Mouse (Mus musculus): ENCODE results near the gene Rgs7.

Gene Rgs7

DNA sequence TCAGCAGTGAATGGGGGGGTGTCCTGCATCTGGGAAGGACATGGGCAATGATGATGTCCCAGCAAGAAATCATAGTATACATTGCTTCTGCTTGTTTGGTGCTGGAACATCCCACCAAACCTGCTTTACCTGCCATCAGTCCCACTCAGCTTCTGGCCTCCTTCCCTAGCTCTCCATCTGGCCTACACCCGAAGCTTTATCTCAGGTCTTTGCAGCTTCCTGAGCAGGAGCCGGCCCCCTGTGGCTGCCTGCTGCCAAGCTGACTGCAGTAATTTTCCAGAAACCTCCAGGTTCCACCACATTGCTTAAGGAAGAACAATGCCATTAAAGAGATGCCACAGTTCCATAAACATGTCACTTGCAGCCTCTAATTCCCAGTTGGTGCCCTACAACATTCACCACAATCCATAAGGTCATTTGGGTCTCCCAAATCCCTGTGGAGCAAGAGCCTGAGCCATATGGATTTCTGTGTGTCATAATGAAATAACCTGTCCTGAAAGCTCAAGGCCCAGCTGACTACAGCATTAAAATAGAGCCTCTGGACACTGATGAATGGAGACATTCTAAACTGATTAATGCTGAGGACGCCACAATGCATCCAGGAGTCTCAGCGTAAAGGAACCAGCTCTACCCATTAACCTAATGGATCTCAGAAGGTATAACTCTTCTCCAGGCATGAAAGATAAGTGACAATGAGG lies 60.8 kb downstream of the Rgs7 start:
- no peak for DNase-seq (ENCODE audit: low read depth, low spot score)

DNA sequence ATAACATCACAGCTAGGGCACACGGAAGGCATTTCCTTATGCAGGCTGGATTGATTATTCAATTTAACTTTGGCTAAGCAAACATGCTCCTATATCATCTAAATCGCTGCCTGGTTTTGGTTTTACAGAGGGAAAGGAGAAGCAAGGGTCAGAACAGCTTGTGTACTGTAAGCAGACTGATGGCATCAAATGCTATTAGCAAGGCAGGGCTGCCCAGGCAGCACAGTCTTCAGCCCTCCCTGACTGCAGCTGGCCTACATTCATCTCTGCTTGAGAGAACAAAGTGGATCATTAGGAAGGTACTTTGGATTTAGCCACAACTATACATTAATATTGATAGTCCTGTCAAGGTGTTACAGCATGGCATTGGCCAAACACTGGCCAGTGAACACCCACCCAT lies 65.2 kb downstream of the Rgs7 start:
- no peak for DNase-seq (ENCODE audit: low read depth, low spot score)

DNA sequence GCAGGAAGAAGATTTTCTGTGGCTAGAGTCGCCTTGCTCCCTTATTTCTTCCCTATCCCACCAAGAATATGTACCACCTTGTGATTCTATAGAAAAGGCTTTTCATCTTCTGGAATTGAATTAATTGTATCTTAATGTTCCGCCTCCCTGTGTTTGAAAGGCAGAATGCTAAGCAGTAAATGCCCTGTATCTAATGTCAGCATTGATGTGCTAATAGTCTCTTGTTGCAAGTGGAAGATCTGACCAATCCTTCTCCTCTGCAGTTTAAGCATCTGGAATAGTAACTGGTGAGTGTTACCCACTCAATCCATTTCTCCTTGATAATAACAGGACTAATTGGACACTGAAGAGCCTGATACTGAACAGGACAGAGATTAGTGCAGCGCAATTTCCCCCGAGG lies 65.9 kb downstream of the Rgs7 start:
- DNase-seq (ENCODE audit: low read depth, low spot score) = no peak

GRCm38 (mm10) chr1:175420883-175421282 lies 71.4 kb downstream of the Rgs7 start:
- DNase-seq (ENCODE audit: low read depth, low spot score) = no peak

DNA sequence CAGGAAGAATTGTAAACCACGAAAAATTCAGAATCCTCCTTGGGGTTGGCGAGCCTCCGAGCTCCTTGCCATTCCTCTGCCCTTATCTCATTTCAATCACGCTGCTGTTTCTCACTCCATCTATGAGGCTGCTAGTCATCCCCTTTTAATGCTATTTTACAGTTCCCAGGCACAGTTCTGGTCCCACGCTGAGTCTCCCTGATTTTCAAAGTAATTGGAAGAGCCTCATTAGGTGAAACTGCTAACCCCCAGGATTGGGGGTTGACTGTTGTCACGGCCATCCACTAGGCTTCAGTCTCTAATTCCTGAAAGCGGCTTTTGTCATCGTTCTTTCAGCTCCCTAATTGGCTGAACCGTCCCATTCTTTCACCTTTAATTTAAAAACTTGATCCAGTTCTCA lies 76.6 kb downstream of the Rgs7 start:
- no peak for DNase-seq (ENCODE audit: low read depth, low spot score)

GRCm38 (mm10) chr1:175410399-175410798 lies 81.9 kb downstream of the Rgs7 start:
- no peak for DNase-seq (ENCODE audit: low read depth, low spot score)

DNA sequence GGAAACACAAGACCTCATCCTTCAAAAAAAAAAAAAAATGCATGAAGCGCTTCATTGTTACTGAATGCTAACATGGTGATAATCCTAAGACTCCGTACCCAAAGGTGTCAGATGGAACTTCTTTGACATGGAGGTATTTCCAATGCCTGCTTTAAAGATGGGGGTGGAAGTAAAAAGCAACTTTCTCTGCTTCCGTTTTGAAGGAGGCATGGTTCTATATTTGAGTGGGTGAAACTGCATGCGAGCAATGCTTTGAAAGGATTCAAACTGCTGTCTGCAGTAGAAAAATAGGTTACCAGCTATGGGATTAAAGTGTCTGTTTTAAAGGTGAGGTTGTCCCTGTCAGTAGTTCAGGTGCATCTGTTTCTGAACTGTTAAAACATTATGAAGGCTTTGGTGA lies 100.4 kb downstream of the Rgs7 start:
- DNase-seq (ENCODE audit: low read depth, low spot score) = no peak

DNA sequence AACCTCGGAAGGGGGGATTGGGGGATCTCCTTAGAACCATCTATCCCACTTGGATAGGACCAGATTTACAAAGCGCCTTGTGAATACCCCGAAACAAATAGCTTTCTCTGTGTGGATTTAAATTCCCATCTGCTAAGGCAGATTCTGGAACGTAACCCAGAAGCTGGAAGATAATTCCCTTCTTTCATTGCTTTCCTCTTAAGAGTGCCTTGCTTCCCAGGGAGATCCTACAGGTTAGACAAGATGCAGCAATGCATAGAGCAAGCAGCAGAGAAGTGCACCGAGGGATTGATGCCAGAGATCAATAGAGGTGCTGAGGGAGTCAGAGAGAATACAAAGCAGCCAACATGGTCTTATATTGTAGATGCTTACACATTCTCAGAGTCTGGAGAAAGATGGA lies 103.0 kb downstream of the Rgs7 start:
- no peak for DNase-seq (ENCODE audit: low read depth, low spot score)

GRCm38 (mm10) chr1:175385581-175386235 lies 106.6 kb downstream of the Rgs7 start:
- DNase-seq (ENCODE audit: low read depth, low spot score) = no peak

GRCm38 (mm10) chr1:175372571-175372970 lies 119.7 kb downstream of the Rgs7 start:
- no peak for DNase-seq (ENCODE audit: low read depth, low spot score)

DNA sequence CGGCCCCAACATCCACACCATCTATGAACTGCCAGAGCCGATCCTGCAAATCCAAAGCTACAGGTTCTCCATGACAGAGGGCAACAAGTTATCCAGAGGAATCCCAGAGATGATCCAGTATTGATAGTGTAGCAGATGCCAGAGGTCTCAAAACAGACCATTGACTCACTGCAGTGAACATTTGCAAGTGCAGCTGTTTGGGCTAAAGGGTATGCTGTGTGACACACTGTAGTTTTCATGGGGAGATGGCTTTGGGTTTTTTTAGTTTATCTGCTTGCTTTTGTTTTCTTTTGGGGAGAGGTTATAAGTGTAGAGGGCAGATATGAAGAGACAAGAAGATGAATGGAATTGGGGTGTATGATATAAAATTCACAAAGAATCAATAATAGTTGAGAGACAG lies 124.2 kb downstream of the Rgs7 start:
- no peak for DNase-seq (ENCODE audit: low read depth, low spot score)

DNA sequence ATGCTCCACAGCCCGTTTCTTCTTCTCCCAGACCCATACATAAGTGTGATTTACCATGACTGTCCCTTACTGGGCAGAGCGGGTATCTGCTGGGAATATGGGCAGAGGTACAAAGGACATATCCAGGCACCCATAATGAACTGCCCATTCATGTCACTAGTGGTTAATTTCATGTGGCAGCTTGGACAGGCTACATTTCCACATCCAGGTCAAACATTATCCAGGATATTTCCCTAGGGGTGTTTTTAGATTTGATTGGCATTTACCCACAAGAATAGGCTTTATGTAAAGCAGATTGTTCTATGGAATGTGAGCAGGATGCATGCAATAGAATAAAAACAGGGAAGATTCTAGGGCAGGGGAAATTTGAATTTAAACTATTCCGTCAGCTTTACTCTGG lies 128.7 kb downstream of the Rgs7 start:
- DNase-seq (ENCODE audit: low read depth, low spot score) = no peak

DNA sequence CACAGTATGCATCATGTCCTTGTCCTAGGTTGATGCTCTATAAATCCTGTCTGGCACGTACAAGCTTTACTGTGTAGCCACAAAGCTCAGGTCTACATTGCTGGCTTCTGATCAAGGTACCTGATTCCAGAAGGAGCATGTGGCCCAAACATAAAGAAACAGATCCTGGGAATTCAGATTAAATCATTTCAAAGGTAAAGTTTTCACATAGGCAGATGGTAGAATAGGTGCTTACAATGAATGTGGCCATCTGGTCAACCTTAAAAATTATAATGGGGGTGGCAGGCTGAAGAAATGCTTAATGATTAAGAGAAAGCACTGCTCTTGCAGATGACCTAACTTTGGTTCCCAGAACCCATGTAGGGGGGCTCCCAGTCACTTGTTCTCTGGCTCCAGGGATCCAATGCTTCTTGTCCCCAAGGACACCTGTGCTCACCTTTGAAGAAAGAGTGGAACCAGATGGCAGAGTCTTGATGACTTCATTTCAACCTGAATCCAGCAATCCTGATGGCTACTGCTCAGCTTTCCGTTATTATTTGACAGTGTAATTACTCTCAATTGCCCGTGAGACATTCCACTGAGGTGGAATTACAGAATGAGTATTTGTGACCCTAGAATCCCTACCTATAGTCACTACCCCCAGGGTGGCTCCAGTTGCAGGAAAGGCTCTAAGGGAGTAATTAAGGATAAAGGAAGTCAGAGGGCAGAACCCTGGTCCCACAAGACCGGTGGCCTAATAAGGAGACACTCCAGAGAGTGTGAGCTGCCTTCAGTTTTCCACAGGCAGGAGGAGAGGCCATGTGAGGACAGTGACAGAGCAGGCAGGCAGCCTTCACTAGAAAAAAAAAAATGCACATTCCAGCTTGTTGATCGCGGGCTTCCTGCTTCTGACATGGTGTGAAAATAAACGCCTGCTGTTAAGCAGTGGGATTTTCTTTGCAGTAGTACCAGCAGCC lies 132.6 kb downstream of the Rgs7 start:
- no peak for DNase-seq (ENCODE audit: low read depth, low spot score)

GRCm38 (mm10) chr1:175352921-175353320 lies 139.4 kb downstream of the Rgs7 start:
- no peak for DNase-seq (ENCODE audit: low read depth, low spot score)

GRCm38 (mm10) chr1:175346162-175346561 lies 146.1 kb downstream of the Rgs7 start:
- no peak for DNase-seq (ENCODE audit: low read depth, low spot score)

DNA sequence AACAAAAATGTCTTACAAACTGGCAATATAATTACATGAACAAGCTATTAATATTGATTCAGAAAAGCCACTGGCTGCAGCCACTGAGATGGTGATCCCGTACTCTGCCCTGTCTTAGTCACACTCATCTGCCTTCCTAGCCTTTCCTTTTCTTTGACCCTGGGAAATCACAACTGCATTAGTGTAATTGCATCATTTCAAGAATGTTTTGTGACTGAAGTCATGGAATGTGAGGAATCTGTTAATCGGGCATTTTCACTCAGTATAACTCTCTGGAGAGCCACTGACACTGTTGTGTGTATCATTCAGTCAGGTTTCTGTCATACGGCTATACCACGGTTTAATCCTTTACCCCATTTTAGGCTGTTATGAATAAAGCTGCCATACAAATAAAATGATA lies 156.1 kb downstream of the Rgs7 start:
- no peak for DNase-seq (ENCODE audit: low read depth, low spot score)

DNA sequence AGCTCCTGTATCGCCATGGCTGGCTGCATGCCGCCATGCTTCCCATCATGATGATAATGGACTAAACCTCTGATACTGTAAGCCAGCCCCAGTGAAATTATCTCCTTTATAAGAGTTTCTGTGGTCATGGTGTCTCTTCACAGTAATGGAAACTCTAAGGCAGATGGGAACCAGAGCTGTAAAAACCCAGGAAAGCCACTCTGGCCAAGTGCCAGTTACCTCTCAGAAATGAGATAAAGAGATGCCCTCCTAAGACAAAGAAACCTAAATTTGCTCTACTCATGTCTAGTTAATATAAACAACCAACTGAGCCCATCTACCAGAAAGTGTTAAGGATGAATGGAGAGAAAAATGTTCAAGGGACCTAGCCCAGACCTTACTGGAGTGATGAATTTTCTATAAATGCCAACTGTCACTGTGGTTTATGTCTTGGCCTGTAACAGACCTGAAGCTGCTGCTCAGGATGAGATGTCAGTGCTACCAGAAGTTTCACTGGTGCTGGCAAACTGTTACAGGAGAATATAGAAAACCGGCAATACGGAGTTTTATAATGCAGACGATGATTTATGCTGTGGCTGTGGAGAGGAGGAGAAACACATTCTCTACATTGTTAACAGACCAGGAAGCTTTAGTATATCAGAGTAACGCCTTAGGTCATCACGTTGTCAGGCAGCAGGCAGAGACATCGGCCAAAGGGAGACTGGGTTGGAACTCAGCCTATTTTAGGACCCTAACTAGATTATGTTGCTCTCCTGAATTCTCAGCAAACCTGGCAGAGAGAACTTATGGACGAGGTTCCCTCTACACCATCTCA lies 159.1 kb downstream of the Rgs7 start:
- no peak for DNase-seq (ENCODE audit: low read depth, low spot score)

DNA sequence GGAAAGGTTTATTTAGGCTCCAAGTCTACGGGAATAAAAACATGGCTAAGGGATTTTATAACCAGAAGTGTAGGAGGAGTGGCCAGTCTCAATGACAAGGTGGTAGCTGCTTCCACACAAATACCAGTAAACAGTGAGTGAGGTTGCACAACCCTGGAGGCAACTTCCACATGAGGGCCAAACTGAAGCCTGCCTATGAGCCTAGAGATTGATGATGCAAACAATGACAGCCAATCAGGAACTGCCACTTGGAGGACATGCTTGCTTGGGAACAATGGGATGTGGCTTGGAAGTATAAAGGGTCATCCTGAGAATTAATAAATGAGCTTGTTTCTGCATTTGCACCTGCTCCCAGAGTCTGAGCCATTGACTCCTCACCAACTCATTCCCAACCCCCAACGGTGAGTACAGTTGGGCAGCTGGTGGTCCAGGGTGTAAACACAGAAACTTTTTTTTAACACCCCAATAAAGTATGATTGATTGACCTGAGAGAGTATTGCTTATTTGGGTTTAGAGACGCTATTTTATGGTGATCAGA lies 162.3 kb downstream of the Rgs7 start:
- no peak for DNase-seq (ENCODE audit: low read depth, low spot score)

DNA sequence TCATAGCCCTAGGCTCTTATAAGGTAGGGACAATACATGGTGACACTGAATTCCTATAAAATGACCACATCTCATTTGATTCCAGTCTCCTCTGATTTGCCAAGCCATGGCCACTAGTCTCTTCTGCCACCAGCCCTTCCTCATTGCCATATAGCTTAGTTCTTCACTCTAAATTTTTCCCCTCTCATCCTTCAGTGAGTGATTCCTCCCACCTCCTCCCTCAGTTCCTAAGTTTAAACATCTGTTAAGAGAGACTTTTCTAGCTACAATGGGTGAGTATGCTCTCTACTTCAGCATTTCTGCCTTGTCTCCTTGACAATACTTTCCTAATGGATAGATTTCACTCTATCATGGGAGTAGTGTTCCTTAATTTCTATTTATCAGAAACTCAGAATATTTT lies 169.5 kb downstream of the Rgs7 start:
- no peak for DNase-seq (ENCODE audit: low read depth, low spot score)

GRCm38 (mm10) chr1:175319205-175319604 lies 173.1 kb downstream of the Rgs7 start:
- no peak for DNase-seq (ENCODE audit: low read depth, low spot score)

DNA sequence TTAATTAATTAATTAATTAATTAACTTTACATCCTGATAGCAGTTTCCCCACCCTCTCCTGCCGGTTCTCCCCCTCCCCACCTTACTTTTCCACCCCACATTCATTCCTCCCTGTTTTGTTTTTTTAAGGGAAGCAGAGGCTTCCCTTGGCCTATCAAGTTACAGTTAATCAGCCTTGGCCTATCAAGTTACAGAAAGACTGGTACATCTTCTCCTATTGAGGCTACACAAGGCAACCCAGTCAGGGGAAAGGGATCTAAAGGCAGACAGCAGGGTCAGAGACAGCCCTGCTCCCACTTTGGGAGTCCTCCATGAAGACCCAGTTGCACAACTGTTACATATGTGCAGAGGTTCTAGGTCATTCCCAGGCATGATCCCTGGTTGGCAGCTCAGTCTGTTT lies 175.0 kb downstream of the Rgs7 start:
- DNase-seq (ENCODE audit: low read depth, low spot score) = no peak

Data from CD4-positive helper T cell, adult 2 months (primary cell).